In the genomic region with DNA sequence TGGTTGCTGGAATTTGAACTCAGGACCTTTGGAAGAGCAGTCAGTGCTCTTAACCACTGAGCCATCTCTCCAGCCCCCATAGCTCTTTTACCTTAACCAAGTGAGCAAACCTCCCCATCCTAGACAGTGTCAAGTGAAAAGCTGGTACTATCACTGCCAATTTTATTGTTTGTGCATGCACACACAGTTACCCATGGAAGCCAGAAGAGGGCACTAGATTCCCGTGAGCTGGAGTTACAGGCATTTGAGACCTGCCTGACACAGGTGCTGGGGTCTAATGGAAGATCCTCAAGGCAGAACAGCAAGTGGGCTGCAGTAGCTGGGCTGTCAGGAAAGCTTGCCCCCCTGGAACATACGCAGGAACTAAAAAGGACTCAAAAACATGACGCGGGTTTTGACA, we compare ENCODE assay signal across 10 mouse cellular contexts. TPM values are rescaled to one million over a fixed set of nuclear protein-coding genes. Genes with fewer than 3 reads are reported as not detected.
DNase-seq lines count a peak whose midpoint lies in the region; ATAC-seq and TF ChIP-seq lines count a peak whose summit lies in the region.
"Had no signal": no experiment of that assay in that cellular context is flagged by ENCODE, and none has a peak within 500 bp of the region (broad histone marks: within the 10 kb centered on the region; RNA-seq: fewer than 3 reads in every experiment).

No protein-coding gene starts in this region.

- no peak for DNase-seq in heart, postnatal 4 days
- DNase-seq in liver, postnatal 0 days: no peak
- DNase-seq in liver: no peak
- DNase-seq in embryonic facial prominence, embryonic 10.5 days (ENCODE audit: low spot score): peak; percentile 26
- DNase-seq in layer of hippocampus, adult 11-12 months (ENCODE audit: low spot score): no peak
- DNase-seq: cerebellum, adult 8-10 months; liver, embryonic 13.5 days had no signal

- no peak for TF ChIP-seq EP300 in liver, postnatal 0 days (IDR thresholded peaks at IDR 0.05; ENCODE audit: low read depth)

- peaks cover 23% of the 10 kb centered on the region for H3K4me1 ChIP-seq in heart, embryonic 12.5 days (replicated peaks)
- H3K4me1 ChIP-seq in liver, postnatal 0 days (ENCODE audit: insufficient read depth): no peaks in the 10 kb centered on the region
- H3K4me1 ChIP-seq in E14TG2a.4 (replicated peaks; ENCODE audit: low read depth, low read length): no peaks in the 10 kb centered on the region
- H3K4me1 ChIP-seq in embryonic facial prominence, embryonic 10.5 days: no peaks in the 10 kb centered on the region
- H3K4me1 ChIP-seq: liver, embryonic 13.5 days had no signal

- H3K9ac ChIP-seq in heart, embryonic 12.5 days: no peak overlapping the region
- no peak overlapping the region for H3K9ac ChIP-seq in liver, postnatal 0 days (replicated peaks)
- H3K9ac ChIP-seq: liver, embryonic 13.5 days had no signal

- no peaks in the 10 kb centered on the region for H3K9me3 ChIP-seq in heart, embryonic 12.5 days (replicated peaks)
- H3K9me3 ChIP-seq in liver, postnatal 0 days (ENCODE audit: low read length): no peaks in the 10 kb centered on the region
- no peaks in the 10 kb centered on the region for H3K9me3 ChIP-seq in E14TG2a.4 (ENCODE audit: low read length)
- no peaks in the 10 kb centered on the region for H3K9me3 ChIP-seq in embryonic facial prominence, embryonic 10.5 days
- H3K9me3 ChIP-seq: liver, embryonic 13.5 days had no signal

- H3K27me3 ChIP-seq in heart, embryonic 12.5 days (replicated peaks): no peaks in the 10 kb centered on the region
- no peaks in the 10 kb centered on the region for H3K27me3 ChIP-seq in liver, postnatal 0 days (ENCODE audit: insufficient read depth, low read length)
- H3K27me3 ChIP-seq in E14TG2a.4 (ENCODE audit: insufficient read depth, low read length): 0 out of 2 replicates have a peak, but pooled peaks cover 4% of the 10 kb centered on the region
- H3K27me3 ChIP-seq in embryonic facial prominence, embryonic 10.5 days (replicated peaks; ENCODE audit: low read depth, poor library complexity, severe bottlenecking): peaks cover 35% of the 10 kb centered on the region
- H3K27me3 ChIP-seq: liver, embryonic 13.5 days had no signal

- no peak for ATAC-seq in heart, embryonic 12.5 days (ENCODE audit: insufficient number of reproducible peaks, low FRiP score)
- no peak for ATAC-seq in liver, postnatal 0 days
- ATAC-seq in erythroid progenitor cell, adult 5-6 weeks (replicated peaks; ENCODE audit: low FRiP score, poor library complexity, severe bottlenecking): no peak

- H3K4me3 ChIP-seq in heart, embryonic 12.5 days: no peak overlapping the region
- no peak overlapping the region for H3K4me3 ChIP-seq in liver, postnatal 0 days (ENCODE audit: low read depth, low read length)
- H3K4me3 ChIP-seq in E14TG2a.4 (replicated peaks; ENCODE audit: low read length): no peak overlapping the region
- no peak overlapping the region for H3K4me3 ChIP-seq in embryonic facial prominence, embryonic 10.5 days
- H3K4me3 ChIP-seq: liver, embryonic 13.5 days had no signal

- TF ChIP-seq CTCF in liver, postnatal 0 days (IDR thresholded peaks at IDR 0.05; ENCODE audit: low read depth): peak; percentile 67
- TF ChIP-seq CTCF in E14TG2a.4 (conservative IDR thresholded peaks at IDR 0.05; ENCODE audit: low read length): peak; percentile 93

- peaks cover 79% of the 10 kb centered on the region for H3K36me3 ChIP-seq in heart, embryonic 12.5 days
- H3K36me3 ChIP-seq in liver, postnatal 0 days (replicated peaks; ENCODE audit: insufficient read depth, low read length): no peaks in the 10 kb centered on the region
- H3K36me3 ChIP-seq in E14TG2a.4 (ENCODE audit: insufficient read depth, low read length): no peaks in the 10 kb centered on the region
- H3K36me3 ChIP-seq in embryonic facial prominence, embryonic 10.5 days (replicated peaks): no peaks in the 10 kb centered on the region
- H3K36me3 ChIP-seq: liver, embryonic 13.5 days had no signal

- H3K27ac ChIP-seq in heart, embryonic 12.5 days (ENCODE audit: poor library complexity, severe bottlenecking): 0 out of 2 replicates have a peak overlapping the region, but pooled peaks have one; percentile 33
- no peak overlapping the region for H3K27ac ChIP-seq in liver, postnatal 0 days (ENCODE audit: low read depth)
- H3K27ac ChIP-seq in embryonic facial prominence, embryonic 10.5 days (replicated peaks): no peak overlapping the region
- H3K27ac ChIP-seq: liver, embryonic 13.5 days had no signal

- WGBS in heart, embryonic 12.5 days: 53% methylated on average over 4 of the region's 4 CpGs
- WGBS in liver, postnatal 0 days (ENCODE audit: insufficient replicate concordance): 38% methylated on average over 4 of the region's 4 CpGs
- 30% methylated on average over 4 of the region's 4 CpGs for WGBS in embryonic facial prominence, embryonic 10.5 days

- H3K4me2 ChIP-seq in heart, embryonic 12.5 days: peak overlapping the region; percentile 34
- no peak overlapping the region for H3K4me2 ChIP-seq in liver, postnatal 0 days (ENCODE audit: low read depth, low read length)
- H3K4me2 ChIP-seq: liver, embryonic 13.5 days had no signal

RNA-seq across cellular contexts. Expression of gene Tbx20, which starts 13.6 kb away (rescaled TPM):
- 105 and 111 TPM in 2 replicates for polyA plus RNA-seq in heart, embryonic 12.5 days (2016; fragmentation: Nextera tagmentation; extraction: Ambion mirVana)
- 100 to 1,000 TPM; 341 to 376 TPM for total RNA-seq in heart, postnatal 4 days (2021)
- polyA plus RNA-seq in liver, postnatal 0 days (2015; fragmentation: Nextera tagmentation; extraction: Ambion mirVana): 0.44 and 0.58 TPM in 2 replicates
- polyA plus RNA-seq in embryonic facial prominence, embryonic 10.5 days (2016; fragmentation: Nextera tagmentation; extraction: Ambion mirVana): 0.87 and 2.1 TPM in 2 replicates
- not detected in 2 replicates for total RNA-seq in erythroid progenitor cell, adult 5-6 weeks (2015; ENCODE audit: low replicate concordance)
- not detected in 2 replicates for total RNA-seq in erythroid progenitor cell, adult 5-6 weeks (2017; ENCODE audit: low replicate concordance)

Comparison
In these comparisons a context has a peak if more than half of its experiments do, and no peak if none do; other contexts are left out.
1. RNA of gene Tbx20, which starts 13.6 kb away (polyA plus RNA-seq): 105 to 111 TPM in heart, embryonic 12.5 days; 0.87 to 2.1 TPM in embryonic facial prominence, embryonic 10.5 days and 0.44 to 0.58 TPM in liver, postnatal 0 days; every median in the first group is over 10 times any median in the second.